Mouse (Mus musculus) MEL (cell line): ENCODE measurements at regions not wholly inside any gene's neighbourhood (a gene's known extent, or its start where the extent isn't known, plus 50 kb on each side); places are given as distances from the start of the nearest gene placed in this dataset.

Source experiments
- DNase-seq: peaks from one replicate; pipeline ENCODE4 v3.0.0; 2011; ENCODE audit warnings: low read depth, low spot score
- H3K27ac ChIP-seq: 2 replicates; pipeline ENCODE4 v1.5.1; 2012; ENCODE audit warnings: low read depth, mild to moderate bottlenecking, control low read depth, low read length, moderate library complexity; ENCODE audit not compliant: control insufficient read depth
- H3K27me3 ChIP-seq, 2 experiments: fragments of 150-350 bp in 1 of 2; sonication (generic) in 1 of 2; 2 replicates each; pipeline ENCODE4 v1.6.1; 2012; ENCODE audit warnings: low read length in 2 of 2, mild to moderate bottlenecking in 2 of 2, improper control_type of control experiment in 1 of 2, moderate library complexity in 1 of 2; ENCODE audit not compliant: insufficient read depth in 2 of 2, control insufficient read depth in 1 of 2
- H3K36me3 ChIP-seq, 2 experiments: 2 replicates each; pipeline ENCODE4 v1.6.1; 2012 to 2014; ENCODE audit warnings: low read length in 2 of 2, improper control_type of control experiment in 1 of 2, inconsistent platforms in 1 of 2, mild to moderate bottlenecking in 1 of 2; ENCODE audit not compliant: insufficient read depth in 2 of 2, control insufficient read depth in 1 of 2
- H3K4me1 ChIP-seq, 2 experiments: fragments of 150-350 bp in 1 of 2; sonication (generic) in 1 of 2; 2 replicates each; pipeline ENCODE4 v1.6.1; 2012; ENCODE audit warnings: low read length in 2 of 2, improper control_type of control experiment in 1 of 2, mild to moderate bottlenecking in 1 of 2; ENCODE audit not compliant: insufficient read depth in 2 of 2, control insufficient read depth in 1 of 2
- H3K4me3 ChIP-seq, 2 experiments: fragments of 150-350 bp in 1 of 2; sonication (generic) in 1 of 2; 2 replicates each; pipeline ENCODE4 v1.5.1; 2012; ENCODE audit warnings: low read depth in 2 of 2, low read length in 2 of 2, mild to moderate bottlenecking in 2 of 2, moderate library complexity in 2 of 2, control low read depth in 1 of 2, improper control_type of control experiment in 1 of 2; ENCODE audit not compliant: control insufficient read depth in 1 of 2, insufficient read depth in 1 of 2
- H3K79me2 ChIP-seq: 2 replicates; pipeline ENCODE4 v1.6.1; 2012; ENCODE audit warnings: mild to moderate bottlenecking, low read length, moderate library complexity; ENCODE audit not compliant: control insufficient read depth, poor library complexity, insufficient read depth
- H3K9ac ChIP-seq: 2 replicates; pipeline ENCODE4 v1.6.1; 2012; ENCODE audit warnings: low read depth, mild to moderate bottlenecking, control low read depth, low read length, moderate library complexity; ENCODE audit not compliant: control insufficient read depth, poor library complexity, severe bottlenecking
- H3K9me3 ChIP-seq: fragments of 150-350 bp; sonication (generic); replicated peaks from 2 replicates; pipeline ENCODE4 v1.6.1; 2012; ENCODE audit warnings: mild to moderate bottlenecking, low read length, improper control_type of control experiment, moderate library complexity; ENCODE audit not compliant: insufficient read depth
- BHLHE40 ChIP-seq: IDR thresholded peaks from 2 replicates; pipeline ENCODE4 v1.6.1; 2012; ENCODE audit warnings: low read depth, mild to moderate bottlenecking, inconsistent platforms, low read length, improper control_type of control experiment, borderline replicate concordance
- CHD2 ChIP-seq: IDR thresholded peaks from 2 replicates; pipeline ENCODE4 v1.6.1; 2011; ENCODE audit warnings: low read length, improper control_type of control experiment
- CTCF ChIP-seq, 3 experiments: IDR thresholded peaks in 2 of 3; conservative IDR thresholded peaks in 1 of 3; 2 replicates each; pipeline ENCODE4 v1.5.1; 2011 to 2012; ENCODE audit warnings: low read length in 3 of 3, low read depth in 2 of 3, mild to moderate bottlenecking in 2 of 3, improper control_type of control experiment in 1 of 3, inconsistent platforms in 1 of 3, mixed read lengths in 1 of 3, moderate library complexity in 1 of 3; ENCODE audit not compliant: control insufficient read depth in 1 of 3, insufficient read depth in 1 of 3, poor library complexity in 1 of 3, severe bottlenecking in 1 of 3
- E2F4 ChIP-seq: IDR thresholded peaks from 2 replicates; pipeline ENCODE4 v1.6.1; 2011; ENCODE audit warnings: low read depth, low read length, improper control_type of control experiment, borderline replicate concordance
- ELF1 ChIP-seq: IDR thresholded peaks from 2 replicates; pipeline ENCODE4 v1.6.1; 2014; ENCODE audit warnings: low read depth, mild to moderate bottlenecking, inconsistent platforms, low read length, improper control_type of control experiment, moderate library complexity
- ETS1 ChIP-seq: IDR thresholded peaks from 2 replicates; pipeline ENCODE4 v1.6.1; 2012; ENCODE audit warnings: low read depth, mild to moderate bottlenecking, inconsistent platforms, low read length, improper control_type of control experiment, moderate library complexity
- GATA1 ChIP-seq: IDR thresholded peaks from 2 replicates; pipeline ENCODE4 v1.6.1; 2011; ENCODE audit warnings: low read depth, low read length, improper control_type of control experiment
- JUND ChIP-seq: IDR thresholded peaks from 2 replicates; pipeline ENCODE4 v1.6.1; 2011; ENCODE audit warnings: low read depth, mild to moderate bottlenecking, improper control_type of control experiment, low read length
- MAX ChIP-seq: IDR thresholded peaks from 2 replicates; pipeline ENCODE4 v1.6.1; 2011; ENCODE audit warnings: low read length, improper control_type of control experiment
- MAZ ChIP-seq: IDR thresholded peaks from 2 replicates; pipeline ENCODE4 v1.6.1; 2012; ENCODE audit warnings: low read depth, mild to moderate bottlenecking, inconsistent platforms, low read length, improper control_type of control experiment
- MEF2A ChIP-seq: IDR thresholded peaks from 2 replicates; pipeline ENCODE4 v1.6.1; 2014; ENCODE audit warnings: low read depth, mild to moderate bottlenecking, inconsistent platforms, low read length, improper control_type of control experiment; ENCODE audit not compliant: poor library complexity, insufficient replicate concordance, severe bottlenecking; ENCODE audit errors: extremely low read depth
- MYC ChIP-seq: IDR thresholded peaks from 2 replicates; pipeline ENCODE4 v1.6.1; 2011; ENCODE audit warnings: low read depth, mild to moderate bottlenecking, low read length, improper control_type of control experiment, moderate library complexity
- NRF1 ChIP-seq: IDR thresholded peaks from 2 replicates; pipeline ENCODE4 v1.6.1; 2014; ENCODE audit warnings: low read depth, mild to moderate bottlenecking, inconsistent platforms, low read length, improper control_type of control experiment, moderate library complexity; ENCODE audit not compliant: poor library complexity, insufficient read depth, severe bottlenecking
- POLR2AphosphoS5 ChIP-seq: IDR thresholded peaks from 2 replicates; pipeline ENCODE4 v1.6.1; 2012; ENCODE audit warnings: low read depth, borderline replicate concordance, mild to moderate bottlenecking, inconsistent platforms, low read length, moderate library complexity, mixed read lengths
- SIN3A ChIP-seq: IDR thresholded peaks from 2 replicates; pipeline ENCODE4 v1.6.1; 2012; ENCODE audit warnings: low read length, improper control_type of control experiment, inconsistent platforms
- SMC3 ChIP-seq: IDR thresholded peaks from 2 replicates; pipeline ENCODE4 v1.6.1; 2011; ENCODE audit warnings: low read depth, low read length, improper control_type of control experiment
- TAL1 ChIP-seq: IDR thresholded peaks from 2 replicates; pipeline ENCODE4 v1.6.1; 2012; ENCODE audit warnings: mild to moderate bottlenecking, inconsistent platforms, low read length, moderate library complexity, mixed read lengths
- TCF12 ChIP-seq: IDR thresholded peaks from 2 replicates; pipeline ENCODE4 v1.6.1; 2014; ENCODE audit warnings: low read depth, mild to moderate bottlenecking, inconsistent platforms, low read length, improper control_type of control experiment, moderate library complexity
- UBTF ChIP-seq: IDR thresholded peaks from 2 replicates; pipeline ENCODE4 v1.6.1; 2012; ENCODE audit warnings: low read depth, mild to moderate bottlenecking, inconsistent platforms, low read length, improper control_type of control experiment, moderate library complexity, borderline replicate concordance; ENCODE audit not compliant: insufficient read depth
- USF1 ChIP-seq: IDR thresholded peaks from 2 replicates; pipeline ENCODE4 v1.6.1; 2014; ENCODE audit warnings: low read depth, mild to moderate bottlenecking, inconsistent platforms, low read length, improper control_type of control experiment, moderate library complexity
- ZC3H11A ChIP-seq: IDR thresholded peaks from 2 replicates; pipeline ENCODE4 v1.6.1; 2012; ENCODE audit warnings: low read depth, mild to moderate bottlenecking, inconsistent platforms, low read length, improper control_type of control experiment
- ZKSCAN1 ChIP-seq: IDR thresholded peaks from 2 replicates; pipeline ENCODE4 v1.6.1; 2012; ENCODE audit warnings: low read depth, mild to moderate bottlenecking, inconsistent platforms, low read length, improper control_type of control experiment, moderate library complexity
- ZMIZ1 ChIP-seq: IDR thresholded peaks from 2 replicates; pipeline ENCODE4 v1.6.1; 2012; ENCODE audit warnings: low read depth, mild to moderate bottlenecking, inconsistent platforms, low read length, improper control_type of control experiment, moderate library complexity
- ZNF384 ChIP-seq: IDR thresholded peaks from 2 replicates; pipeline ENCODE4 v1.6.1; 2012; ENCODE audit warnings: low read depth, mild to moderate bottlenecking, inconsistent platforms, low read length, improper control_type of control experiment

DNA sequence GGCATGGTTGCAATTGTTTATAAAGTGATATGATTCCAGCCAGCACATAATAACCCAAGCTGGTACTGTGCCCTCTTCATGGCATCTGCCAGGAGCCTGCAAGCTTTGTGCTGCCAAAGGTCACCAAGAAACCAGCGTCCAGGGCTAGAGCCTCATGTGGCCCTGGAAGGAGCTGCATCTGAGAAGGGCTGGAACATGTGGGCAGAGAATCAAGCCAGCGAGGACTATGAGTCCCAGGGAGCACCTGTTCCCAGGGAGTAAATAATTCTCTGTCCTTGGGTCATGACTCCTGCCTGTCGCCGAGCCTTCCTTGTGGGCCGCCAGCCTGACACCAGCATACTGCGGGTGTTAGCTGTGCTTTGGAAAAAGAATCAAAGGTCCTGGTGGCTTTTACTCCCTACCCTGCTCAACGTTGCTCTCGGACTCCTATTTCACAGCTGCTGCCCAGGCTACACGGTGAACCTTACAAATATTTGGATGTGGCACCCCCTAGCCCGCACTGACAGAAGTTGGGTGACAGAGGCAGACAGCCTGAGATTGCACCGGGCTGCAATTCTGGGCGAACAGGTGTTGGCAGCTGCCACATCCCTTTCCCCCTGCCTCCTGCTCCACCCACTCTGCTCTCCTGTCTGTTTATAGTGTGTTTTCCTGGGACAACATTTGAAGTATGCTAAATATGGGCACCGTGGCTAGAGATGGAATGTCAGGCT is 99.5 kb upstream of the Serbp1 start:
- TF ChIP-seq GATA1 (no peak), CTCF (IDR thresholded peaks at IDR 0.05 in 2 of 3, conservative IDR thresholded peaks at IDR 0.05 in 1 of 3; ENCODE audit: control insufficient read depth in 1 of 3, insufficient read depth in 1 of 3, low read depth in 2 of 3, low read length in 3 of 3, poor library complexity in 1 of 3, severe bottlenecking in 1 of 3) (peak in 1 of 3 experiments; percentile 3; a peak in 1 of 6 replicates)
- TF ChIP-seq, all 39 proteins: peak for 1
- no peak overlapping the region for H3K27ac ChIP-seq
- no peaks in the 10 kb centered on the region for H3K36me3 ChIP-seq
- H3K9ac ChIP-seq: no peak overlapping the region
- DNase-seq: no peak
- H3K9me3 ChIP-seq: no peaks in the 10 kb centered on the region
- peaks cover 0 to 2% of the 10 kb centered on the region in 2 experiments for H3K27me3 ChIP-seq
- no peak overlapping the region for H3K4me3 ChIP-seq
- no peaks in the 10 kb centered on the region for H3K79me2 ChIP-seq
- no peaks in the 10 kb centered on the region for H3K4me1 ChIP-seq

DNA sequence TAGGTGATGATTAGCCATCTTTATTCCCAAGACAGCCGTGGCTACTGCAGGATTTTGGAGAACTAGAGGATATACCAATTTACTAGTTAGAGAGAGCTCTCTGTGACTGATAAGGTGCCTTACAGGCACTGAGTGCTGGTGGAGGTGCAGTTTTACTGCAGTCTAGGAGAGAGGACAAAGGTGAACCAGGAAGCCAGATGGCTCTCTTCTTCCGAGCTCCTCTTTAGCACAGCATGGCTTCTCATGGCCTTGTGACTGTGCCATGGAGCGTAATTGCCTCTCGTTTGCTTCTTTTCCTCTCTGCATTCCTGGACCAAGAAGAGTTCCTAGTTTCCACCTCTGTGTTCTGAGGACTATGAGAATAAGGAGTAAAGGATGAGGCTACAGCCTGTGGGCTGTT is 100.2 kb upstream of the Gadd45a start:
- H3K36me3 ChIP-seq: no peaks in the 10 kb centered on the region
- no peak for DNase-seq
- H3K4me3 ChIP-seq: no peak overlapping the region
- H3K27ac ChIP-seq: no peak overlapping the region
- TF ChIP-seq POLR2AphosphoS5: no peak
- TF ChIP-seq USF1: no peak
- TF ChIP-seq TCF12: no peak
- no peak for TF ChIP-seq E2F4
- TF ChIP-seq UBTF: no peak
- no peak for TF ChIP-seq MAZ
- no peak for TF ChIP-seq ETS1
- no peak for TF ChIP-seq ZC3H11A
- no peak overlapping the region for H3K9ac ChIP-seq
- H3K9me3 ChIP-seq: no peaks in the 10 kb centered on the region
- peaks cover 0 to 2% of the 10 kb centered on the region in 2 experiments; a peak in 3 of 4 replicates for H3K27me3 ChIP-seq
- no peaks in the 10 kb centered on the region for H3K79me2 ChIP-seq
- no peaks in the 10 kb centered on the region for H3K4me1 ChIP-seq

DNA sequence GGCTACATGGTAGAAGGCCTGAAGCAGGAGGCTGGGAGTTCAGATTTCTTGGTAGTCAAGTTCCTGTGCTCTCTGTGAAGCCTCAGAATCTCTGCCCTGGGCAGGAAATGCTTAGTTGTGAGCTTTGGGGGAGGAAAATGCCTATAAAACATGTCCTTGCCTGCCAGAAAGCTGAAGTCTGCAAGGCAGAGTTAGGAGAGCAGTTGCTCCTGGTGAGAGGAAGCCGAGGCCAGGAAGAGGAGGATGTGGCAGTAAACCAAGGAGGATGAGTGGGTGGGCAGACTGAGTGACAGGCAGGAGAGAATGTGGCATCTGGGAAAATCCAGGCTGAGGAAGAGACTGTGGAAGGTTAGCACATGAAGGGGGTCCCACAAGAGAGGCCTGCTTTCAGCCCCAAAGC is 97.7 kb upstream of the Gadd45a start:
- peaks cover 0 to 2% of the 10 kb centered on the region in 2 experiments; a peak in 3 of 4 replicates for H3K27me3 ChIP-seq
- no peak overlapping the region for H3K4me3 ChIP-seq
- H3K36me3 ChIP-seq: no peaks in the 10 kb centered on the region
- H3K9me3 ChIP-seq: no peaks in the 10 kb centered on the region
- no peak overlapping the region for H3K27ac ChIP-seq
- no peak for TF ChIP-seq ELF1
- no peak for TF ChIP-seq BHLHE40
- no peak for TF ChIP-seq ZKSCAN1
- no peak for TF ChIP-seq MEF2A
- no peak for TF ChIP-seq JUND
- TF ChIP-seq MAX: no peak
- TF ChIP-seq ZNF384: no peak
- TF ChIP-seq CHD2: no peak
- no peak for TF ChIP-seq POLR2AphosphoS5
- no peak for TF ChIP-seq SMC3
- TF ChIP-seq MAZ: no peak
- TF ChIP-seq SIN3A: no peak
- TF ChIP-seq CTCF (IDR thresholded peaks at IDR 0.05 in 2 of 3, conservative IDR thresholded peaks at IDR 0.05 in 1 of 3; ENCODE audit: control insufficient read depth in 1 of 3, insufficient read depth in 1 of 3, low read depth in 2 of 3, low read length in 3 of 3, poor library complexity in 1 of 3, severe bottlenecking in 1 of 3): no peak
- no peak for TF ChIP-seq TCF12
- TF ChIP-seq UBTF: no peak
- no peak for TF ChIP-seq ZMIZ1
- TF ChIP-seq MYC: no peak
- no peak for TF ChIP-seq NRF1
- TF ChIP-seq TAL1: no peak
- H3K9ac ChIP-seq: no peak overlapping the region
- H3K4me1 ChIP-seq: no peaks in the 10 kb centered on the region
- no peaks in the 10 kb centered on the region for H3K79me2 ChIP-seq
- DNase-seq: no peak
